Mouse (Mus musculus): Measurements from ENCODE around the gene Akap9. TPM values are rescaled to one million over a fixed set of nuclear protein-coding genes. Genes with fewer than 3 reads are reported as not detected.
A peak's percentile ranks its signal among the peaks of the same experiment; 100 is the strongest.
"Not testable (repeated sequence)": the region's sequence is repeated elsewhere in the genome, so short reads cannot be mapped to it uniquely, and the experiment has no call there.

The Akap9 gene
- polyA plus RNA-seq, 1 experiment from 2014 or later = 406 TPM

DNA sequence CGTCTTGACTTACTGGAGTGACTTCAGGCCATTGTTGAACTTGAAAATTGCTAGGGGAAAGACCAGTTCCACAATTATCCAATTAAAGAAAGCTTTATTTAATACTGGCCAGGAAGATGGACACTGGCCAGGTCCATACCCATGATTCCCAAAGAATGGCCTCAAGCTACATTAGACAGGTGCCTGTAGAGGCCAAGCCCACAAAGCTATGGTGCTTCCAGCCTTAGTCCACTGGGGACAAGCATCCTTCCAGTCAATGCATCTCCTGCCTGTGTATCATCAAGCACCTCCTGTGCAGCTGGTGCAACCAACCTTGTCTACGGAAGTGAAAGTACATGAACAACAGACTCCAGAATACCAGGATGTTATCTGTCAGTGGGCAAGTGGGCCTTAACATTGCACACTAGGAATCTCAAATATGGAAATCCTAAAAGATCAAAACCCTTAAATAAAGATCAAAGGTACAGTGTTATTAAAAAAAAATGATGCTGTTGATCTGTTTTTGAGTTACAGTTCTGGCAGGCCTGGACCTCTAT is 177.9 kb downstream of the Akap9 start:
- Histone ChIP-seq H3K4me1 (replicated peaks) (peaks cover 35% of the 10 kb centered on the region), H3K9me3 (no peaks in the 10 kb centered on the region), H3K9ac (replicated peaks) (no peak overlapping the region), H3K4me3 (replicated peaks) (no peak overlapping the region), H3K36me3 (peaks cover 18% of the 10 kb centered on the region), H3K27me3 (no peaks in the 10 kb centered on the region), H3K27ac (peak overlapping the region; percentile 99), H3K4me2 (replicated peaks) (no peak overlapping the region)
- WGBS = 96% methylated on average over 2 of the region's 2 CpGs
- no peak for ATAC-seq

DNA sequence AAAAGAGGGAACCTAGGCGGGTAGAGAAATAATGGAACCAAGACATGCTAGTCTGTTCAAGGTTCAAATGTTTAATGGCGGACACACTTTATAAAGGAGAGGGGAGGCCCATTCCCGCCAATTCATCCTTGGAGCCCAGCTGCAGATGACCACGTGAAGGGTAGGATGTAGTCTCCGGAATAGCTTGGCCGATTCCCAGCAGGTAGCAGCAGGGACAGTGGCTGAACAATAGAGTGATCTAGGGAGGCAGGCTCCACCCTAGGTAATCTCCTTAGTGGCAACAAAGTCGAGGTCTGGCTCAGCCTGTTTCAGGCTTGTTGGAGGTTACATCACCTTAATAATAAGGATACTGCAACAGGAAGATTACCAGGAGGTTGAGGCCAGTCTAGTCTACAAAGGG is 179.2 kb downstream of the Akap9 start:
- H3K9ac ChIP-seq (replicated peaks); H3K27me3 ChIP-seq; H3K9me3 ChIP-seq; H3K36me3 ChIP-seq; ATAC-seq; H3K27ac ChIP-seq; H3K4me2 ChIP-seq (replicated peaks); H3K4me3 ChIP-seq (replicated peaks): not testable (repeated sequence)
- H3K4me1 ChIP-seq (replicated peaks) = peaks cover 25% of the 10 kb centered on the region
- WGBS = 40% methylated on average over 7 of the region's 7 CpGs

DNA sequence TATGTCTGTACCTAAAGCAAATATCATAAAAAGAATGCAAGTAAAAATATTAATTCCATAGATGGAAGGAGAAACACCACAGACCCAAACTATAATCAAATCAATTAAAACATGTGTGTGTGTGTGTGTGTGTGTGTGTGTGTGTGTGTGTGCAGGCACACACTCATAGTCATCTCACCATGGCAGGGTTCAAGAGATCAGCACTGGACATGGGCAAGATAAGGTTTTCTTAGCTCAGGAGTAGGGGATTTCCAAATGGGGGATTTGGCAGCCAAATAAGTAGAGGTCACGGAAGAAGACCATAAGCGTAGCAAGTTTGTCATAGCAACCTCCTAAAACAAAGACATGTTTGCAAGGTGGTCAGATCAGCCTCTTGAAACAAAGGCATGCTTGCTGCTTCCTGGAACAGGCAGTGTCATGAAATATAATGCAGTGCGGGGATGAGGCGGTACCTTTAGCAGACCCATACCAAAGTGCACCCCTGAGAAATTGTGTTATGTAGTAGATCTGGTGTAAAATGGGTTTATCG is 184.8 kb downstream of the Akap9 start:
- no peak overlapping the region for H3K4me2 ChIP-seq (replicated peaks)
- no peaks in the 10 kb centered on the region for H3K9me3 ChIP-seq
- H3K27me3 ChIP-seq = no peaks in the 10 kb centered on the region
- 93% methylated on average over 5 of the region's 5 CpGs for WGBS
- no peaks in the 10 kb centered on the region for H3K4me1 ChIP-seq (replicated peaks)
- H3K4me3 ChIP-seq (replicated peaks) = no peak overlapping the region
- H3K36me3 ChIP-seq = no peaks in the 10 kb centered on the region
- no peak overlapping the region for H3K9ac ChIP-seq (replicated peaks)
- ATAC-seq = no peak
- H3K27ac ChIP-seq = no peak overlapping the region

Other genes with a start within 250 kb of the Akap9 start
- 17.6 and 18.2 TPM in 2 replicates for gene Ankib1, start 125.1 kb upstream of the Akap9 start, polyA plus RNA-seq (2015; fragmentation: Nextera tagmentation; extraction: Ambion mirVana)
- gene Krit1, start 124.9 kb upstream of the Akap9 start, polyA plus RNA-seq (2015; fragmentation: Nextera tagmentation; extraction: Ambion mirVana) = 71.6 and 73.3 TPM in 2 replicates
- 0.15 and 0.16 TPM in 2 replicates for gene Lrrd1, start 82.9 kb upstream of the Akap9 start, polyA plus RNA-seq (2015; fragmentation: Nextera tagmentation; extraction: Ambion mirVana)
- gene Mterf1a, start 34.1 kb upstream of the Akap9 start, polyA plus RNA-seq (2015; fragmentation: Nextera tagmentation; extraction: Ambion mirVana) = 9.0 and 9.9 TPM in 2 replicates
- gene Cyp51, start 176.7 kb downstream of the Akap9 start, polyA plus RNA-seq (2015; fragmentation: Nextera tagmentation; extraction: Ambion mirVana) = 147 and 158 TPM in 2 replicates

All from midbrain, embryonic 13.5 days (tissue).